ENCODE assay signal across 9 mouse cellular contexts in genomic region chr8:87702790-87703311, GRCm38 (mm10).
DNase-seq lines count a peak whose midpoint lies in the region; ATAC-seq lines count a peak whose summit lies in the region.
"Had no signal": no experiment of that assay in that cellular context is flagged by ENCODE, and none has a peak within 500 bp of the region (broad histone marks: within the 10 kb centered on the region; RNA-seq: fewer than 3 reads in every experiment).

No protein-coding gene starts in this region.

- no peak overlapping the region for H3K4me2 ChIP-seq in hindbrain, embryonic 12.5 days (replicated peaks)
- H3K4me2 ChIP-seq: heart, embryonic 15.5 days had no signal

- H3K27ac ChIP-seq in hindbrain, embryonic 12.5 days: peak overlapping the region; percentile 90
- H3K27ac ChIP-seq: heart, embryonic 15.5 days had no signal

- DNase-seq in ovary, adult 18-20 months (ENCODE audit: low spot score): peak; percentile 78
- DNase-seq in ovary, postnatal 10 days (ENCODE audit: low spot score): no peak
- DNase-seq in cerebellum, postnatal 14 days: peak; percentile 76 to 78
- DNase-seq in retina, embryonic 14.5 days (ENCODE audit: low spot score): peak; percentile 49
- no peak for DNase-seq in thymus, postnatal 10 days (ENCODE audit: low spot score in 2 of 2)

- no peak overlapping the region for H3K4me3 ChIP-seq in hindbrain, embryonic 12.5 days
- H3K4me3 ChIP-seq: heart, embryonic 15.5 days had no signal

- H3K9me3 ChIP-seq in hindbrain, embryonic 12.5 days (replicated peaks): no peaks in the 10 kb centered on the region
- H3K9me3 ChIP-seq: heart, embryonic 15.5 days; megakaryocyte, embryonic 14.5 days had no signal

- H3K9ac ChIP-seq in hindbrain, embryonic 12.5 days: peak overlapping the region; percentile 36; the same call in 1 of the 2 replicates
- H3K9ac ChIP-seq: heart, embryonic 15.5 days had no signal

- WGBS in hindbrain, embryonic 12.5 days: 23% methylated on average over 10 of the region's 10 CpGs

- H3K36me3 ChIP-seq in hindbrain, embryonic 12.5 days: no peaks in the 10 kb centered on the region
- H3K36me3 ChIP-seq: heart, embryonic 15.5 days had no signal

- H3K4me1 ChIP-seq in hindbrain, embryonic 12.5 days: peaks cover 67% of the 10 kb centered on the region

- no peaks in the 10 kb centered on the region for H3K27me3 ChIP-seq in hindbrain, embryonic 12.5 days
- H3K27me3 ChIP-seq: heart, embryonic 15.5 days had no signal

- peak; percentile 63 for ATAC-seq in hindbrain, embryonic 12.5 days (ENCODE audit: low FRiP score)
- no peak for ATAC-seq in megakaryocyte-erythroid progenitor cell, adult 5-6 weeks (replicated peaks; ENCODE audit: low FRiP score, low TSS enrichment, poor library complexity, severe bottlenecking)

Comparison
In these comparisons a context has a peak if more than half of its experiments do, and no peak if none do; other contexts are left out.
1. DNase-seq: peak in ovary, adult 18-20 months (single experiment), cerebellum, postnatal 14 days (2 of 2) and retina, embryonic 14.5 days (single experiment); none in ovary, postnatal 10 days (single experiment) and thymus, postnatal 10 days (0 of 2).